Mouse (Mus musculus) c-Kit-negative CD71-positive TER-119-positive erythroid progenitor cells, embryonic 14.5 days (primary cell): ENCODE measurements around the gene Tent4a.
"Not testable (repeated sequence)": the region's sequence is repeated elsewhere in the genome, so short reads cannot be mapped to it uniquely, and the experiment has no call there.

ENCODE experiments used
- DNase-seq: peaks from one replicate; pipeline ENCODE4 v3.0.0-alpha.2; 2013; ENCODE audit warnings: low read depth, low spot score

Tent4a gene

GRCm38 (mm10) chr13:69534334-69534653 lies at the start of gene Tent4a:
TSS of gene Tent4a (minus strand) at chr13:69534617.
- no peak for DNase-seq

DNA sequence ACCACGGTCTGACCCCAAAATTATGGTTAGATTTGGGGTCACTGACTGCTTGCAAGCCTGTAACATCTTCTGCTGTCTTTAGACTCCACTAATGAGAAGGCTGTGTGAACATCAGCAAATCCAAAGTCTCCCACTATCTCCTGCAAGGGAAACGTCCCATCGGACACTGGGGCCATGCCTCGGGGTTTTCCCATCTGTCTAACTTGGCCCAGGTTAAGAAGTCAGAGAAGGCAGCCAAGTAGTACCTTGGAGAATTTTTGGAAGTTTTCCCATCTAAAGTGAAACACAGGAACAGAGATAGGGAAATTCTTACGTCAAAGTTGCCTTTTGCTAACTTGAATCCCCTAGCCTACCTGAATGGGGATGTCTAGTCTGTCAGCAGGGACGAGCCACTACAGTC lies 49.2 kb upstream of the Tent4a start:
- DNase-seq, result no peak

DNA sequence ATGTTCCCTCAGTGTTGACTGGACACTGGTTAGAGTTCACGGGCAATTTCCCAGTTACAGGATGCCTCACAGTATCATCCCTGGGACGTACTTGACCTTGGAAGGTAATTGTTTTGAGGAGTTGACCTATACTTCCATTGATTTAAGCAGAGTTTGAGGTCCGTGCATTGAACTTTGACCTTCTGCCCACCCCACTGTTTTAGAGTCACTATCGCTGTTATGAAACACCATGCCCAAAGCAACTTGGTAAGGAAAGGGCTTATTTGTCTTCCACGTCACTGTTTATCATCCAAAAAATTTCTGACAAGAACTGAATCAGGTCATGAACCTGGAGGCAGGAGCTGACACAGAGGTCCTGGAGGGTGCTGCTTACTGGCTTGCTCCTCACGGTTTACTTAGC lies 48.0 kb upstream of the Tent4a start:
- no peak for DNase-seq

DNA sequence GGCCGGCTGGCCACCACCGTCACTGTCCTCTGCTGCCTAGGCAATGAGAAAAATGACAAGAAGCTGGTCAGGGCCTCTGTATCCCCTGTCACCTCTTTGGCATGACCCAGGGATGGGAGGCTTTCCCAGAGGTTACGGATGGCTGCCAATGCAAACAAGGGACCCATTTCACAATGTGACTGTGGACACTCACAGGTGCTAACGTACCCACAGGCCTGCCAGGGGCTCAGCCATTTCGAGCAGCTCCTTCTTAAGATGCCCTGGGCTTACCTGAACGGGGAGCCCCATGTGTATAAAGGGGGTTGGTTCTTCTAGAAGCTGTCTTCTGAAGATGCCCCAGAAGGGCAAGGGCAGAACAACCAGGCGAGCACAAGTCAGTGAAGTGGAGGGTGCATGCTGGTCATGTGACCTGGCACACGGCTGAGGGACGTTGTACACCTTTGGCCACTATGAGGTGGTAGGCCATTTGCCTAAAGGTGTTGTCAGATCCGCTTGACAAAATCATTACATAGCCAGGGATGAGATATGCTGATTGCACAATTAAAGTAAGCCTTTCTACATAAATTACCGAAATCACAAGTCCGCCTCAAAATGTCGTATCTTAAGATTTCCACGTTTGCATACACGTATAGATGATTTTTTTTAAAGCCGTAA lies 42.9 kb upstream of the Tent4a start:
- DNase-seq, result no peak

DNA sequence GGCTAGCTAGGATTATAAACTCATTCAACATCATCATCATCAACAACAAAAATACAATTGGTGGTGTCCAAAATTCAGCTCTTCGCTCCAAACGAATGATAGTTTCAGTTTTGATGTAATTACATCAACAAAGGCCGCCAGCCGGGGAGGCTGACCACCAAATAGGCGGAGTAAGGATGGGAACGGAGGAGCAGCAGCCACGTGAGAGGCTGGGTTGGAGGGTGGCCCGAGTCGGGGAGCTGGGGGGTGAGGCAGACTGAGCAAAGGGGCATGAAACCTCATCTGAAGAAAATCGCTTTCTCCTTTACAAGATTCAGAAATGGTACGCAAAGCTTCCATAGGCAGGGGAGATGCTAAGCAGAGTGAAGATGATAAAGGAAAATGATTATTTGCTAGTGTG lies 42.3 kb upstream of the Tent4a start:
- no peak for DNase-seq

DNA sequence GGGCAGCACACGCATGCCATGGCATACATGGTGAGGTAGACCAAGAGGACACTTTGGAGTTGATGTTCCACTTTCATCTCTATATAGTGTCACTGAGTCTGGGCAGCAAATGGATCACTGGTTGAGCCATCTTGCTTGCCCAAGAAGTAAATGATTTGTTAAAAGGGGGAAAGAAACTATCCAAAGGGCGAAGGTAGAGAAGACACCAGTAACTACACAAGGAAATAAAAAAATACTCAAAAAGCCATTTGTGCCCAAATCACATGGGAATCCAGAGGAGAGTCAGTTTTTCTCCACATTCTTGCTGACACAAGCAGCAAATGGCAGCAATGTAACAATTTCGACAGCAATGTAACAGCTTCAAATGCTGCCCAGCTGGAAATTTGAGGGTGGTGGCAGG lies 38.2 kb upstream of the Tent4a start:
- DNase-seq, result no peak

- no peak for DNase-seq
Observed at GRCm38 (mm10) chr13:69569201-69569600, 34.8 kb upstream of the Tent4a start.

DNA sequence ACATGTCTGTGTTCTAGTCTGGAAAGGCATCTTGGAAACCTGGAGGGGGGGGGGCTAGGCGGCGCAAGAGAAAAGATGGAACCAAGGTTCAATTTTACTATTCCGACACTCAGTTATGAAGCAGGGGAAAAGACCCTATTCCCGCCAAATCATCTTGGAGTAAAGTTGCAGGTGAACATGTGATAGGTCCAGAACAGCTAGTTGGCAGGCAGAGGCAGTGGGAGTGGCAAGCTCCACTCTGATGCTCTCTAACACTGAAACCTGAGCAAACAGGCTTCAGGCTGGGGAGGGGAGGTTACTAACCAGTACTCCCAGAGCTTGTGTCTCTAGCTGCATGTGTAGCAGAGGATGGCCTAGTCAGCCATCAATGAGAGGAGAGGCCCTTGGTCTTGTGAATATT lies 31.0 kb upstream of the Tent4a start:
- DNase-seq, result not testable (repeated sequence)

GRCm38 (mm10) chr13:69564573-69564972 lies 30.2 kb upstream of the Tent4a start:
- DNase-seq, result no peak

GRCm38 (mm10) chr13:69563905-69564304 lies 29.5 kb upstream of the Tent4a start:
- DNase-seq, result no peak

- no peak for DNase-seq
Observed at GRCm38 (mm10) chr13:69562654-69563574, 28.5 kb upstream of the Tent4a start.

DNA sequence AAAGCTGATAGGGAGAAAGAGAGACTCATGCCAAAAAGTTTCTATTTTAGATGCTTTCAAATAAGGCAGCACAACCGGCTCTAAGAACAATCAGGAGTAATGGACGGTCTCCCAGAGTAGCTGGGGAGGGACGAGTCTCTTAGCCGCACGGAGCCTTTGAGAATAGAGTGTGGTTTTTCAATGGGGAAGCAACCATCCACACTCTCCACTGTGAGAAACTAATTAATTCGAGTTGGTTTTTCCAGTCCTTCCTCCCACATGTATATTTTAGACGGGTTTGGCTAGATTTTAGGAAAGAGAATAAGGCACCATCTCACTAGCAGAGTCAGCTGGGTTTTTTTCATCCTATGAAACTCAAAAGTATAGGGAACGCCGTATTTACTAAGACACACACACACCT lies 27.6 kb upstream of the Tent4a start:
- no peak for DNase-seq

DNA sequence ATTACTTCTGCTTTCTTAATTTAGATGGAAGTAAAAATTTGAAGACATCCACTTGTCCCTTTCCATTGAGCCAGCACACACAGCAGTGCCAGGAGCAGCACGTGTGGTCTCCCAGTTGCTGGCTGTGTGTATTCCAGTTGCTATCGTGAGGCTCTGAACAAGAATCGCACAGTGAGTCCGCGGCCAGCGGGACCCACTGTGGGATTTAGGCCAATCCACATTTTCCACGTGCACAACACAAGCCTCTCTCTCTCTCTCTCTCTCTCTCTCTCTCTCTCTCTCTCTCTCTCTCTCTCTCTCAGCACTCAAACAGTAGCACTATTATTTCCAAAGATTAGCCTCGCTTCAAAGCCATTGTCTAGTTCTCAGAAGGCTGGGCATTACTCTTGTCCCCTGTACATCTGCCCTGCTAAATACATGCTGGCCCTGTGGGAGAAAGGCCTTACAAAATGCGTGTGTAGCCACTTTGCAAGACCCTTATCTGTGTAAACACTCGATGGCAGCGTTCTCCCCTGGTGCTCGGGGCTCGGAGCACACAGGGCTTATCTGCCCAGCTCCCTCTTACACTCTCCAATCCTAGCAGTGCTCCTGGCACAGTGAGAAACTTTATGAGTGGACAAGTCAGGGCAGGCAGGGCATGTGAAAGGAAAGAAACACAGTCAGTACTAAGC lies 25.0 kb upstream of the Tent4a start:
- DNase-seq, result no peak

DNA sequence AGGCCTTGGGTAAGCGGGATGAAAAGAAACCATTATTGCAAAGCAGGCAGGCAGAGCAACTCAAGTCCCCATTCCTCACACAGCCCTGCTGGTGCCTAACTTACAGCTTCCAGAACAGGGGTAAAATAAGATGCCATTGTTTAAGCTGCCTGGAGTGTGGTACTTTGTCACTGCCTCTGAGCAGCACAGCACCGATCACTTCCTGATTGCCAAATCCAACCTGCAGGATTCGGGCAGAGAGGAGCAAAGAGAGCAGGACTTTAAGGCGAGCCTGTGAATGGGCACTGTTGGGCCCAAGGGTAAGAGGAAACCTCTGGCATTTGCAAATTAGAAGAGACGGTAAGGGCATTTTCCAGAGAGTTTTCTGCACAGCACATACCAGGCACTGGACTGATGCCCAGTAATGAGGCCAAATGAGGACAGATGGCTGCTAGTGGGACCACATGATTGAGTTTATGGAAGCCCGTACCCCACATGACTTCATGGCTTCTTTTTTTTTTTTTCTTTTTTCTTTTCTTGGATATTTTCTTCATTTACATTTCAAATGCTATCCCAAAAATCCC lies 23.8 kb upstream of the Tent4a start:
- DNase-seq, result no peak

DNA sequence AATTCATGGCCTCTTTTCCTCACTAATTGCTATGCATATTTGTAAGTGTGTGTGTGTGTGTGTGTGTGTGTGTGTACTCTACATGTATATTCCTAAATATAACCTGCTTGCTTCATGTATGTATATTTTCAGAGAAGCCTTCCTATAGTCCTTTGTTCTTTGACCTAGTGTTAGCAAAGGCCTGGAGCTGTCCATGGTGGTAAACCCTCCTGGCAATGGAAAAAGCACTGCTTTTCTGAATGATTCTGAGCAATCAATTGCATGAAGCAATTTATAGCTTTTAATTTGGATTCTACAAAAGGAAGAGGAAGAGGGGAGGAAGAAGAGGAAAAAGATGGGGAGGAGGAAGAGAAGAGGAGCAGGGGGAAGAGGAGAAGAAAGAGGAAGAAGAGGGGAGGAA lies 22.3 kb upstream of the Tent4a start:
- DNase-seq, result no peak

GRCm38 (mm10) chr13:69555957-69556482 lies 21.6 kb upstream of the Tent4a start:
- DNase-seq, result no peak

DNA sequence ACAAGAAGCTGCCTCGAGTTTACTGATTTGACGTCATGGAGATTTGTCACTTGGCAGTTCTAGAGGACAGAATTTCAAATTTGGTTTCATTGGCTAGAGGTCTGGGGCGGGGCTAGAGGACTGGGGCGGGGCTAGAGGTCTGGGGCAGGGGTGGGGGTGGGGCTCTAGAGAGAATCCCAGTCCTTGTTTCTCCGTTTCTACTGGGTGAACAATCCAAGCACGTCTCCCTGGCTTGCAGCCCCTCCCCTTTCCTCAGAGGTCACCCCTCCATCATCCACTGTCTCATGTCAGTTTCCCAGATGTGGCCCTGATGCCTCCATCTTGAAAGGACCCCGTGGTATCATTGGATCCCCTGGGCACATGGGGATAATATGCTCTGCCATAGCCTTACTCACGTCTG lies 20.6 kb upstream of the Tent4a start:
- no peak for DNase-seq

DNA sequence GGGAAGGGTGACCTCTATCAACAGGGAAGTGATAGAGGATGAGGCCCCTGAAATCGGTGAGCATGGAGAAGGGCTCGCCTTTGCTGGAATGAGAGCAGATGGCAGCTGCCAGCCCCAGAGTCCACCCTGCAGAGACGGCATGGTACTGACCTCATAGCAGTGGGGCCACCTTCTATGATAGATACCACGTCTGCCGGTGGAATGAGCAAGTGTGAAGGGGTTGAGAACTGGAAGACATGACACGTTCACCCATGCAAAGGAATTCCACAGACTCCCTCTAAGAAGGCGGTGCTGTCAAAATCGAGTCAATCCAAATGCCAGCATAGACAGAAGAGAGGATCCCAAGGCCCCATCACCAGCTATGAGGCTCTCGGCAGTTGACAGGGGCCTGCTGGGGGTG lies 19.8 kb upstream of the Tent4a start:
- no peak for DNase-seq

DNA sequence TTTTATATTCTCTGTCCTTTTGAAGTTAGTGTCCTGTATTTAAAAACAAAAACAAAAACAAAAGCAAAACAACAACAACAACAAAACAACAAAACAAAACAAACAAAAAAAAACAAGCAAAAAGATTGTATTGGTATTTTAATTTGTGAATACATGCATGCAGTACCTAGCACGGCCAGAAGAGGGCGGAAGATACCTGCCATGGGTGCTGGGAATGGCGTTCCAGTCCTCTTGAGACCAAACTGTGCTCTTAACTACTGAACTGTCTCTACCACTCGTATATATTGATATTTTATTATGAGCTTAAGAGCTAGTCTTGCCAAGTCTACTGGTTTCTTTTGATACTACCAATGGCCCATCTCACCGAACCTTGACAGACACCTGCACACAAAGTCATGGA lies 18.6 kb upstream of the Tent4a start:
- no peak for DNase-seq

DNA sequence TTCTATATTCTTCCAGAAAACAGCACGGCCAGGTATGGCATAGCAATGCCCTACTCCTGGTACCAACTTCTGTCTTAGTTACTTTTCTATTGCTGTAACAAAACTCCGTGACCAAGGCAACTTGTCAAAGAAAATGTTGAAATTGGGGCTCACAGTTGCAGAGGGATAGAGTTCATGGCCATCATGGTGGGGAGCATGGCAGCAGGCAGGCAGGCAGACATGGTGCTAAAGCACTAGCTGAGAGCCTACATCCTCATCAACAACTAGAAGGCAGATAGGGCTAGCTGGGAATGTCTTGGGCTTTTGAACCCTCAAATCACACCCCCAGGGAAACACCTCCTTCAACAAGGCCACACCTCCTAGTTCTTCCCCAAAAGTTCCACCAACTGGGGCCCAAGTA lies 16.4 kb upstream of the Tent4a start:
- DNase-seq, result no peak

DNA sequence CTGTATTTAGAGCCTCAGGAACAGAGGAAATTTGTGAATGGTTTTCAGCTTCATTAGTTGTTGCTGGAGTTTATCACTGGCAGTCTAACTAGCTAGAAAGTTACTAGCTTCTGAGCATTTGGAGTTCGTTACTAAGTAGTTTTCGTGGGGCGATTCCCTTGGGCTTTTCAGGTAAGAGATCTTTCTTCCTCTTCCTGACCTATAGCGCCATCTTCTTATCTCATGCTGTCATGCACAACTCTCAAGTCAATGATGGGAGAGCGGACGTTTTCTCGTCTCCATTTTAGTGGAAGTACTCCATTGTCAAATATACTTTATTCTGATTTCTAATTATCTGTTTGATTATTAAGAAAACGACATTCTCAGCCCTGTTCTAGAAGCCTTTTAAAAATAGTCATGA lies 15.6 kb upstream of the Tent4a start:
- DNase-seq, result no peak

DNA sequence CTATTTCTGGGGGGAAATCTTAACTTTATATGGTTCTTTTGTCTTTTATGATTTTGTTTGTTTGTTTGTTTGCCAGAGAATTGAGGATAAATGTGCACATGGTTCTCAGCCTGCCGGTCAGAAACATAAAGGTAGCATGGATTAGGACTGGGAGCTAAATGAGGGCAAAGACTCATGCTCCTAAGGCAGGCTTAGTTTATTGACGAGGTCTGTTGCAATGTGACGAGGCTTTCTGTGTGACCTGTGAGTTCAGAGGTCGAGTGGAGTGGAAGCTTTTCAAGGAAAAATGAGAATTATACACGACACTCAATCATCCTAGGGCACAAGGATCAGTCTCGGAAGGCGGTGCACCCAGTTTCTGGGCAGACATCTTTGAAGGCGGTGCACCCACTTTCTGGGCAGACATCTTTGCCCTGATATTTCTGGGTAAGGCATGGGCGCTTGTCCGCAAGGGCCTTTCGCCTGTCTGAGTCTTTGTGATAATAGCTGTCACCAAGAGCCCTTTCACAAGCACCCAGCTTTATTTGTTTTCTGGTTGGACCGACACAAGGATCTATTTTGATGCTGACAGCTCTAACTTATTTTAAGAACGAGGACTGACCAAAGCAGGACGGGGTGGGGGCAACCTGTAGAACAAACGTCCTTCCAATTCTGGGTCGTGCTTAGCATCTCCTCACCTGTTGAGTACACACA lies 13.2 kb upstream of the Tent4a start:
- no peak for DNase-seq
